Mouse (Mus musculus) spleen, adult 2 months (tissue): ENCODE results near the gene Casz1. TPM values are rescaled to one million over a fixed set of nuclear protein-coding genes. Genes with fewer than 3 reads are reported as not detected.

Experiments used
- DNase-seq, 2 experiments: peaks; one replicate each; pipeline versions ENCODE4 v3.0.0 to v3.0.0-alpha.2; 2012 to 2021; ENCODE audit warnings: low spot score in 2 of 2, low read depth in 1 of 2
- H3K27ac ChIP-seq: fragments of 200-500 bp; 2 replicates; pipeline ENCODE4 v1.5.1; 2012; ENCODE audit warnings: low read length, inconsistent platforms; ENCODE audit not compliant: insufficient read depth
- H3K27me3 ChIP-seq: fragments of 200-500 bp; 2 replicates; pipeline ENCODE4 v1.6.1; 2012; ENCODE audit warnings: mild to moderate bottlenecking, moderate library complexity, low read length, inconsistent platforms; ENCODE audit not compliant: control insufficient read depth, insufficient read depth
- H3K36me3 ChIP-seq: fragments of 200-500 bp; 2 replicates; pipeline ENCODE4 v1.6.1; 2012; ENCODE audit warnings: mild to moderate bottlenecking, low read length, inconsistent platforms; ENCODE audit not compliant: control insufficient read depth, insufficient read depth
- H3K4me1 ChIP-seq: fragments of 200-500 bp; 2 replicates; pipeline ENCODE4 v1.6.1; 2011; ENCODE audit warnings: inconsistent platforms; ENCODE audit not compliant: control insufficient read depth, insufficient read depth, insufficient read length
- H3K4me3 ChIP-seq: fragments of 200-500 bp; 2 replicates; pipeline ENCODE4 v1.5.1; 2011; ENCODE audit warnings: mild to moderate bottlenecking, inconsistent platforms; ENCODE audit not compliant: insufficient read depth, insufficient read length; ENCODE audit errors: extremely low read depth
- CTCF ChIP-seq: fragments of 200-500 bp; IDR thresholded peaks from 2 replicates; pipeline ENCODE4 v1.5.1; 2011; ENCODE audit warnings: mild to moderate bottlenecking, inconsistent platforms; ENCODE audit not compliant: insufficient read depth, insufficient read length, insufficient replicate concordance; ENCODE audit errors: extremely low read depth
- POLR2A ChIP-seq: fragments of 200-500 bp; IDR thresholded peaks from 2 replicates; pipeline ENCODE4 v1.6.1; 2011; ENCODE audit warnings: low read depth, low read length, inconsistent platforms
- WGBS: fragments of 180-500 bp; shearing (Covaris S2); methylation state at CpG from one replicate; pipeline ENCODE4 v1.1.7; 2018; 5-methylcytosine and 5-hydroxymethylcytosine counted together
- polyA plus RNA-seq: library from polyadenylated mRNA; depleted of rRNA; stranded (reverse); fragments of >200 nt; gene quantifications from 2 replicates; pipeline ENCODE4 v1.2.3, GENCODE M21; 2012

The Casz1 gene
- polyA plus RNA-seq, 1 experiment, result 6.0 TPM

- WGBS, result 91% methylated on average over 19 of the region's 19 CpGs
- Histone ChIP-seq H3K27ac (no peak overlapping the region), H3K4me3 (no peak overlapping the region)
Observed at GRCm38 (mm10) chr4:148984701-148985540, 180.7 kb downstream of the Casz1 start.

DNA sequence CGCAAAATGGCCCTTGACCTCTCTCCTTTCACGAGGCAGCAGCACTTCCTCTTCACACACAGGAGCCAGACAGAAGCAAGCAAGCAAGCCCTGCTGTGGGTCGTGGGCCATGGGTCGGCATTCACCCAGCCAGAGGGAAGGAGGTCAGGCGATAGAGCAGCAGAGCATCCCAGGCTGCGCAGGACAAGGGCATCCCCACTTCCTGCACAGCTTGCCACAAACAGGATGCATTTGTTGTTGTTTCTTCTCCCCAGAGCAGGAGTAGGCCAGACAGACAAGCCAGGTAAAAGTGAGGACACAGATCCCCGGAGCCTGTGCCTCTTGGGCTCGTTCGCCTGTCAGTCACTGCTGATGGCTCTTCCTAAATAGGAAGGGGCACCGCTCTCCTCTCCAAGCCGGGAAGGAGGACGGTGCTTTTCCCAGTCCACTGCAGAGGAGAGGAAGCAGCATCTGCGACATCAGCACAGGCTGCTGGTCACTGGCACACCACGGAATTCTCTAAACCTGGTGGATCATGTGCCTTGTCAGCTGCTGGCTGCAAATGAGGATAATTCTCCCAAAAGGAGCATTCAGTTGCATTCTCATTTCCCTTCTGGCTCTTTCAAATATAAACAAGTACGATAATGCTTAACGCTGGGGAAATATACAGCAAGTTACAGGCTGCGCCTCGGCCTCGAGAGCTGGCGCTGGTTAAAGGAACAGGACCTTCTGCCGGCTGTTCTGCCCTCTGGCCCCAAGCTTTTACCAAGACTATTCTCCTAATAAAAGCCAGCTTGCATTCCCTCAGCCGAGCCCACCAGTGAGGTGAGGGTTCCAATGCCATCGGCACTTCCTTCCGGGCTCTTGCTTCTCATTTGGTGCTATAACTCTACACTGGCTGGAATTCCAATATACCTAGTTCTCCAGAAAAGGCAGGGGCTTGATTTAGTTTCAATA, 181.6 kb downstream of the Casz1 start:
- Histone ChIP-seq H3K36me3 (peaks cover 7% of the 10 kb centered on the region), H3K27ac (no peak overlapping the region), H3K4me3 (no peak overlapping the region), H3K4me1 (no peaks in the 10 kb centered on the region), H3K27me3 (no peaks in the 10 kb centered on the region)
- no peak for DNase-seq
- TF ChIP-seq CTCF (no peak), POLR2A (no peak)
- 86% methylated on average over 24 of the region's 24 CpGs for WGBS

More at GRCm38 (mm10) chr4:148984701-148985540, 180.7 kb downstream of the Casz1 start:
- TF ChIP-seq CTCF (no peak), POLR2A (no peak)
- Histone ChIP-seq H3K4me1 (no peaks in the 10 kb centered on the region), H3K27me3 (no peaks in the 10 kb centered on the region), H3K36me3 (peaks cover 7% of the 10 kb centered on the region)
- no peak for DNase-seq

GRCm38 (mm10) chr4:148990038-148990437, 185.8 kb downstream of the Casz1 start:
- no peaks in the 10 kb centered on the region for H3K27me3 ChIP-seq
- TF ChIP-seq CTCF (no peak), POLR2A (no peak)
- DNase-seq, result no peak
- no peaks in the 10 kb centered on the region; the same call in 1 of the 2 replicates for H3K4me1 ChIP-seq
- no peak overlapping the region for H3K4me3 ChIP-seq
- no peak overlapping the region for H3K27ac ChIP-seq
- H3K36me3 ChIP-seq, result no peaks in the 10 kb centered on the region
- WGBS, result 78% methylated on average over 2 of the region's 2 CpGs

- DNase-seq, result no peak
Observed at GRCm38 (mm10) chr4:148993948-148994347, 189.7 kb downstream of the Casz1 start.

DNA sequence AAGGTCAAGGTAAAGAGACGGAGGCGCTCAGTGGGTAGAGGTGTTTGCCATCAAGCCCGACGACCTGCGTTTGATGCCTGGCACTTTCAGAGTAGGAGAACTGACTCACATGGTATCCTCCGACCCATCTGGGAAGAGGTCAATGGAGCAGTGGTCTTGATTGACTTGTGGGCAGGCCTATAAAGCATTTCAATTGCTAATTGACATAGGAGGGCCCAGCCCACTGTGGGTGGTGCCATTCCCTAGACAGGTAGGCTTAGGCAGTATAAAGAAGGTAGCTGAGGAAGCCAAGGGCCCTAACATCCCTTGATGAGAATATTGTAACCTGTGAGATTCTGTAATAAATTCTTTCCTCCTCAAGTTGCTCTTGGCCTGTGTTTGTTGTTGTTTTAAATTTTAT, 196.5 kb downstream of the Casz1 start:
- no peak overlapping the region for H3K4me3 ChIP-seq
- 97% methylated on average over 6 of the region's 6 CpGs for WGBS
- no peak for DNase-seq
- TF ChIP-seq CTCF, result no peak
- no peak for TF ChIP-seq POLR2A
- peaks cover 3% of the 10 kb centered on the region for H3K36me3 ChIP-seq
- no peak overlapping the region for H3K27ac ChIP-seq
- H3K4me1 ChIP-seq, result no peaks in the 10 kb centered on the region; the same call in 1 of the 2 replicates
- H3K27me3 ChIP-seq, result no peaks in the 10 kb centered on the region

More at GRCm38 (mm10) chr4:148993948-148994347, 189.7 kb downstream of the Casz1 start:
- H3K4me1 ChIP-seq, result no peaks in the 10 kb centered on the region; the same call in 1 of the 2 replicates
- no peak overlapping the region for H3K4me3 ChIP-seq
- H3K27ac ChIP-seq, result no peak overlapping the region
- no peaks in the 10 kb centered on the region for H3K36me3 ChIP-seq
- WGBS, result 89% methylated on average over 5 of the region's 5 CpGs
- no peaks in the 10 kb centered on the region for H3K27me3 ChIP-seq
- TF ChIP-seq POLR2A (no peak), CTCF (no peak)

- no peaks in the 10 kb centered on the region; the same call in 1 of the 2 replicates for H3K4me1 ChIP-seq
- TF ChIP-seq CTCF, result no peak
- TF ChIP-seq POLR2A, result no peak
- 55% methylated on average over 5 of the region's 5 CpGs for WGBS
- no peak overlapping the region for H3K4me3 ChIP-seq
- no peak overlapping the region for H3K27ac ChIP-seq
- no peak for DNase-seq
- H3K36me3 ChIP-seq, result peaks cover 3% of the 10 kb centered on the region
- H3K27me3 ChIP-seq, result no peaks in the 10 kb centered on the region
Observed at GRCm38 (mm10) chr4:149001515-149001914, 197.3 kb downstream of the Casz1 start.
